Mouse (Mus musculus) testis, adult 2 months (tissue): ENCODE data around the gene Gm11042. TPM values are rescaled to one million over a fixed set of nuclear protein-coding genes. Genes with fewer than 3 reads are reported as not detected.

Source experiments
- H3K27ac ChIP-seq: fragments of 200-500 bp; 2 replicates; pipeline ENCODE4 v1.5.1; 2012; ENCODE audit warnings: low read depth, low read length; ENCODE audit not compliant: control insufficient read depth, insufficient read depth
- H3K27me3 ChIP-seq: fragments of 200-500 bp; 2 replicates; pipeline ENCODE4 v1.6.1; 2012; ENCODE audit warnings: mild to moderate bottlenecking, low read length, moderate library complexity; ENCODE audit not compliant: control insufficient read depth, insufficient read depth
- H3K36me3 ChIP-seq: fragments of 200-500 bp; 2 replicates; pipeline ENCODE4 v1.6.1; 2012; ENCODE audit warnings: mild to moderate bottlenecking, low read length; ENCODE audit not compliant: control insufficient read depth, insufficient read depth
- H3K4me1 ChIP-seq: fragments of 200-500 bp; 2 replicates; pipeline ENCODE4 v1.6.1; 2012; ENCODE audit warnings: low read length; ENCODE audit not compliant: control insufficient read depth, insufficient read depth
- H3K4me3 ChIP-seq: fragments of 200-500 bp; 2 replicates; pipeline ENCODE4 v1.5.1; 2012; ENCODE audit warnings: low read depth, mild to moderate bottlenecking, low read length, moderate library complexity, mixed read lengths; ENCODE audit not compliant: control insufficient read depth
- CTCF ChIP-seq: fragments of 200-500 bp; IDR thresholded peaks from 2 replicates; pipeline ENCODE4 v1.5.1; 2012; ENCODE audit warnings: low read depth, mild to moderate bottlenecking, inconsistent platforms, low read length, moderate library complexity; ENCODE audit not compliant: control insufficient read depth, insufficient read depth, insufficient replicate concordance
- POLR2A ChIP-seq: fragments of 200-500 bp; IDR thresholded peaks from 2 replicates; pipeline ENCODE4 v1.6.1; 2012; ENCODE audit warnings: low read depth, mild to moderate bottlenecking, inconsistent platforms, low read length, moderate library complexity; ENCODE audit not compliant: control insufficient read depth
- polyA plus RNA-seq: library from polyadenylated mRNA; depleted of rRNA; stranded (reverse); fragments of >200 nt; gene quantifications from 2 replicates; pipeline ENCODE4 v1.2.3, GENCODE M21; 2012

Gm11042 gene
- polyA plus RNA-seq, 1 experiment: not detected

- no peak for TF ChIP-seq CTCF
- no peak for TF ChIP-seq POLR2A
- Histone ChIP-seq H3K4me3 (no peak overlapping the region), H3K27me3 (no peaks in the 10 kb centered on the region), H3K4me1 (peaks cover 3% of the 10 kb centered on the region), H3K27ac (no peak overlapping the region), H3K36me3 (no peaks in the 10 kb centered on the region)
These were observed 973 bp downstream of the Gm11042 start for GRCm38 (mm10) chr12:74315221-74315620.

- Histone ChIP-seq H3K4me3 (peak overlapping the region; percentile 46), H3K36me3 (no peaks in the 10 kb centered on the region), H3K4me1 (peaks cover 3% of the 10 kb centered on the region), H3K27ac (no peak overlapping the region), H3K27me3 (no peaks in the 10 kb centered on the region)
- no peak for TF ChIP-seq CTCF
- peak; percentile 31; the same call in 1 of the 2 replicates for TF ChIP-seq POLR2A
These were observed 3.6 kb downstream of the Gm11042 start for GRCm38 (mm10) chr12:74312611-74313010.

- Histone ChIP-seq H3K4me1 (no peaks in the 10 kb centered on the region), H3K36me3 (no peaks in the 10 kb centered on the region), H3K4me3 (no peak overlapping the region), H3K27ac (no peak overlapping the region), H3K27me3 (no peaks in the 10 kb centered on the region)
- no peak for TF ChIP-seq POLR2A
- TF ChIP-seq CTCF: no peak
These were observed 12.5 kb downstream of the Gm11042 start for GRCm38 (mm10) chr12:74303418-74304294.

GRCm38 (mm10) chr12:74301559-74301958 lies 14.6 kb downstream of the Gm11042 start:
- Histone ChIP-seq H3K27me3 (no peaks in the 10 kb centered on the region), H3K4me3 (no peak overlapping the region), H3K4me1 (no peaks in the 10 kb centered on the region), H3K36me3 (no peaks in the 10 kb centered on the region), H3K27ac (no peak overlapping the region)
- no peak for TF ChIP-seq CTCF
- TF ChIP-seq POLR2A: no peak

GRCm38 (mm10) chr12:74296374-74296773 lies 19.8 kb downstream of the Gm11042 start:
- TF ChIP-seq POLR2A: no peak
- TF ChIP-seq CTCF: no peak
- no peak overlapping the region for H3K27ac ChIP-seq
- H3K4me3 ChIP-seq: no peak overlapping the region
- no peaks in the 10 kb centered on the region for H3K27me3 ChIP-seq
- H3K4me1 ChIP-seq: no peaks in the 10 kb centered on the region
- no peaks in the 10 kb centered on the region for H3K36me3 ChIP-seq

GRCm38 (mm10) chr12:74293624-74294023 lies 22.6 kb downstream of the Gm11042 start:
- Histone ChIP-seq H3K27me3 (no peaks in the 10 kb centered on the region), H3K4me3 (no peak overlapping the region), H3K27ac (no peak overlapping the region), H3K36me3 (no peaks in the 10 kb centered on the region), H3K4me1 (no peaks in the 10 kb centered on the region)
- TF ChIP-seq CTCF: no peak
- no peak for TF ChIP-seq POLR2A

- no peak for TF ChIP-seq POLR2A
- TF ChIP-seq CTCF: no peak
- no peaks in the 10 kb centered on the region for H3K27me3 ChIP-seq
- no peaks in the 10 kb centered on the region for H3K36me3 ChIP-seq
- no peak overlapping the region for H3K4me3 ChIP-seq
- H3K27ac ChIP-seq: no peak overlapping the region
- H3K4me1 ChIP-seq: no peaks in the 10 kb centered on the region
These were observed 25.2 kb downstream of the Gm11042 start for GRCm38 (mm10) chr12:74290983-74291382.
